Mouse (Mus musculus): ENCODE data around the gene Nudt17. TPM values are rescaled to one million over a fixed set of nuclear protein-coding genes. Genes with fewer than 3 reads are reported as not detected.

Gene Nudt17
- polyA plus RNA-seq, 1 experiment from 2014 or later = 7.1 TPM

DNA sequence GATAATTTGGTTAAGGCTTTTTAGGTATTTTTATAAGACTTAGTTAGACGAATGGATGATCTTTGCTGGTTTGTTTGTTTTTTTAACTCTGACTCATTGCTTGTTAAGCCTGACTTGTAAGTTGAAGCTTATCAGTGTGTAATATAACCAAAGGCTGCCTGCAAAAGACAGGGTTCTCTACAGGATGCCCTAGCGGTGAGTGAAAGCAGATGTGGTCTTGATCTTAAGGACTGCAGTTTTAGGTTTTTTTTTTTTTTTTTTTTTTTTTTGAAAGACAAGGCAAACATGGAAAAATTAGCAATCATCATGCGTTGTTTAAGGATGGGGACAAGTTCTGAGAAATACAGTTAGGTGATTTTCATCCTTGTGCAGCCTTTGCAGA is 21.0 kb upstream of the Nudt17 start:
- no peak overlapping the region for H3K27ac ChIP-seq (replicated peaks)
- H3K4me1 ChIP-seq = peaks cover 52% of the 10 kb centered on the region
- peak overlapping the region; percentile 82 for H3K4me2 ChIP-seq
- peak overlapping the region; percentile 98; the same call in 1 of the 2 replicates for H3K4me3 ChIP-seq
- peaks cover 12% of the 10 kb centered on the region for H3K36me3 ChIP-seq
- H3K9me3 ChIP-seq = no peaks in the 10 kb centered on the region
- no peaks in the 10 kb centered on the region for H3K27me3 ChIP-seq (replicated peaks)
- ATAC-seq (ENCODE audit: extremely low read depth, insufficient number of reproducible peaks, low FRiP score, low TSS enrichment) = no peak
- 44% methylated on average over 3 of the region's 3 CpGs for WGBS
- 0 out of 2 replicates have a peak overlapping the region, but pooled peaks have one; percentile 14 for H3K9ac ChIP-seq

DNA sequence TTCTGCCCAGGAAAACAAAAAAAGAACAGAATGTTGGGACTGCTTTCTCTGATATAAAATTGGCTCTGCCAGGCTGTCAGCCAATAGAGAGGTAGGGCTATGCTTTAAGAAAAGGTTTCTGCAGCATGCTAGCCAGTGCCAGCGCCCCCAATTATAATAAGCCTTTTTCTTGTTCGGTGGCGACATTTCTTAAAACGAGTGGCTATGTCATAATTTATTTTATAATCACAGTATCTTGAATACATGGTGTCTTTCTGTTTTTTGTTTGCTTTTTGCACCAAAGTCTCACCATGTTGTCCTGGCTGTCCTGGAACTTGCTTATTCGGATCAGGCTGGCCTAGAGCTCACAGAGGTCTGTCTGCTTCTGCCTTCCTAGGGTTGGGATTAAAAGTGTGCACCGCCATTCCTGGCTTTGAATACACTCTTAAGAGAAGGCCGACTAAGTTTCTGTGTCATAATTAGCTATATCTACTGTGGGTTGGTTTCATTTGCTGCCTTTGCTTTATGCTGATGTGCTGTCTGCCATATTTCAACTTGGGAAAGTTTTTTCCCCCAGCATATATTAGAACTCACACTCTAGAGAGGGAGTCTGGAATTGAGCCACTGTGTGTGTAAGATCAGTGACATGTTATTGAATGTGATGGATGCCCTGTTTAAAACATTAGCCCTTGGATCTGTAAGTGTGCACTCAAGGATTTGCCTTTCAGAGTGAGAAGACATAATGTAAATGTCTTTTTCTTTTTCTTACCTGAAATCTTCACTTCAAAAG is 20.5 kb upstream of the Nudt17 start:
- Histone ChIP-seq H3K4me1 (peaks cover 46% of the 10 kb centered on the region), H3K27ac (replicated peaks) (peak overlapping the region; percentile 92), H3K27me3 (replicated peaks) (no peaks in the 10 kb centered on the region), H3K4me2 (peak overlapping the region; percentile 82), H3K36me3 (peaks cover 17% of the 10 kb centered on the region), H3K4me3 (peak overlapping the region; percentile 98), H3K9ac (peak overlapping the region; percentile 97), H3K9me3 (no peaks in the 10 kb centered on the region)
- WGBS = 42% methylated on average over 7 of the region's 7 CpGs
- no peak for ATAC-seq (ENCODE audit: extremely low read depth, insufficient number of reproducible peaks, low FRiP score, low TSS enrichment)

DNA sequence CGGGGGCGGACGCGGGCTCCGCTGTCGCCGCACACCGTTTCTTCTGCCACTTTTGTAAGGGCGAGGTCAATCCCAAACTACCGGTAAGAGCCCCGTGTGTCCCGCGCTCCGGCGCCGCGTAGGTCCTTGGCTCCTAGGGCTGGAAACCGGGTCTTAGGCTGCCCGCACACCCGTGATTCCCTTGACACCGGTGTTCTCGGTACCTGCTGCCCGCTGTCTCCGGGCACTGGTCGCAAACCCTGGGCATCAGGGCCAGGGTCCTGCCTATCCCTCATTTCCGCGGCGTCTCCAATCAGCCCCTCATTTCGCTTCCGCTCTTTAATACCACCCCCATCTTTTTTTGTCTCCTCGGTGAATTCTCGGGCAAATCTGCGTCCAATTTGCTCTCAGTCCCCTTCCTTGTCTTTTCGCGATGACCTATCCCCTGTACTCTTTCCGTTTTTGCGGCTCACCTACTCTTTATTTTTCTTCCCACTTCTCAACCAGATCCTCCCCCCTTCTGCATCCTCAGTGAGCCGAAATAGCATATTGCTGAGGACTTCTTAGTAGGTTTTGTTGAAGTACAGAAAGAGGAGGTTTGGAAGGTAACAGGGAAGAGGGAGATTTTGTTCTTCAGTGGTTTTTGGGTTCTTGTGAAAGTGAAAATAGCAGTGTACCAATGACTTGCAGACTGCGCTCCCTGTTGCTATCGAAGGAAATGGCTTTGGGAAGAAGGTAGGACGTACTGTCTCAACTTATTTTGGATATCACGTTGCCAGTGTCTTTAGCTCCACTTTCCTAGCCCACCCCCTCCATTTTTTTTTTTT is 19.7 kb upstream of the Nudt17 start:
- H3K27me3 ChIP-seq (replicated peaks) = no peaks in the 10 kb centered on the region
- ATAC-seq (ENCODE audit: extremely low read depth, insufficient number of reproducible peaks, low FRiP score, low TSS enrichment) = peak; percentile 38; the same call in 1 of the 2 replicates
- H3K4me3 ChIP-seq = peak overlapping the region; percentile 98
- peaks cover 25% of the 10 kb centered on the region for H3K36me3 ChIP-seq
- under 1% methylated on average over 41 of the region's 42 CpGs for WGBS
- H3K4me1 ChIP-seq = peaks cover 43% of the 10 kb centered on the region
- peak overlapping the region; percentile 92 for H3K27ac ChIP-seq (replicated peaks)
- peak overlapping the region; percentile 82 for H3K4me2 ChIP-seq
- H3K9me3 ChIP-seq = no peaks in the 10 kb centered on the region
- H3K9ac ChIP-seq = peak overlapping the region; percentile 97

DNA sequence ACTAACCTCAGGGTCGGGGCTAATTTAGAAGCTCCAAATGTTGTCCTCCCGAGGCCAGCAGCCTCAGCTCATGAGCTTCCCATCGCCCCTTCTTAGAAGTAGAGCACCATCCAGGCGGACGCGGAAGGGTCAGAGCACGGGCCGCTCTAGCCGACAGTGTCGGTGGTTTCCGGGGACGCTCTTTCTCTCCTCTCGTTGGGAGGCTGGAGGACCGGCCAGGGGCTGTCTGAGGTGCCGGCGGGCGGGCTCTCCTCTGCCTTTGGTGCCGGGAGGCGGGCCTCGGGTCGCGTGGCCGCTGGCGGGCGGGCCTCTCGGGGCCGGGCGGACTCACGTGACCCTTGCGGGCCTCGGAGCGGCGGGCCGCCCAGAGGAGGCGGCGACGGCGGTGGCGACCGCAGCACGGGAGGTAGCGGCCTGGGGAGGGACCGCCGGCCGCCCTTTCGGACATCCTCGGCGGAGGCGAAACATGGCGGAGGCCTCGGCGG is 19.0 kb upstream of the Nudt17 start, which contains the start of the genes Polr3c and Rnf115:
Gene Polr3c, minus strand, starts transcription at position 286 of the 485 bp plus-strand sequence.
Gene Rnf115, plus strand, starts transcription at position 322 of the 485 bp plus-strand sequence.
- Histone ChIP-seq H3K9ac (peak within 1 kb of the TSS; percentile 97), H3K4me2 (peak within 1 kb of the TSS; percentile 82), H3K27me3 (replicated peaks) (no peaks in the 10 kb centered on the region), H3K9me3 (no peaks in the 10 kb centered on the region), H3K27ac (replicated peaks) (peak within 1 kb of the TSS; percentile 92), H3K36me3 (peaks cover 29% of the 10 kb centered on the region), H3K4me1 (peaks cover 47% of the 10 kb centered on the region), H3K4me3 (peak within 1 kb of the TSS; percentile 98)
- WGBS = under 1% methylated on average over 51 of the region's 52 CpGs
- peak; percentile 99 for ATAC-seq (ENCODE audit: extremely low read depth, insufficient number of reproducible peaks, low FRiP score, low TSS enrichment)

DNA sequence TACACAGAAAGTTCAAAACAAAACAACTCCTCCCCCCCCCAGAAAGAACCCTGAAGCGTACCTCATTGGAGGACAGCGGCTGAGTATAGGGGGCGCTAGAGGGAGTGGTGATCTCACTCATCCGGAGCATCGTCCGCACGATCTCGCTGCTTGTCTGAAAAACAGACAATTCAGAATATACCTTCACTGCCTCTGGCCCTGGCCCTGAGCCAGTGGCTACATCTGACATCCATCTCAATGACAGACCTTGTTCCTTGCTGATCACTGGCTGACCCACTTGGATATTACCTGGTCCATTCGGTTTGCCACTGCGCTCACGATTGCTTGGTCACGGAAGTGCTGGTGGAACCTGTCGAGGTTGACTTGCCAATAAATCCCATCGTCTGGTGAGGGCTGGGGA is 10.8 kb upstream of the Nudt17 start:
- H3K9ac ChIP-seq = no peak overlapping the region
- peak overlapping the region; percentile 29 for H3K4me2 ChIP-seq
- H3K4me1 ChIP-seq = peaks cover 14% of the 10 kb centered on the region
- WGBS = 38% methylated on average over 14 of the region's 14 CpGs
- H3K27ac ChIP-seq (replicated peaks) = no peak overlapping the region
- no peak for ATAC-seq (ENCODE audit: extremely low read depth, insufficient number of reproducible peaks, low FRiP score, low TSS enrichment)
- H3K4me3 ChIP-seq = no peak overlapping the region
- peaks cover 92% of the 10 kb centered on the region for H3K36me3 ChIP-seq
- no peaks in the 10 kb centered on the region for H3K27me3 ChIP-seq (replicated peaks)
- no peaks in the 10 kb centered on the region for H3K9me3 ChIP-seq

DNA sequence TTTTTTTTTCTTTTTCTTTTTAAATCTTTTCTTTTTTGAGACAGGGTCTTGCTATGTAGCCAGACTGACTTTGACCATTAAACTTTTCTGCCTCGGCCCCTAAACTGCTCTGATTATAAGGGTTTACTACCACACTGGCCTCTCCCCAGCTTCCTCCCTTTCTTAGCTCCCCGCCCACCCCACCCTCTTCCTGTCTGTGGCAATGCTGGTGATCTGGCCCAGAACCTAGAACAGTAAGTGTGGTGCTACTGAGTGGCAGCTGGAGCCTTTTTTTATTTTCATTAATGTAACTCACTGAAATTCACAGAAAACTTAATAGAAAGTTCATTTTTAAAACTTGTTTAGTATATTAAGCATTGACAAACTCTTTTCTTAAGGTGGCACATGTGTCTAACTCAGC is 7.5 kb upstream of the Nudt17 start:
- Histone ChIP-seq H3K27me3 (replicated peaks) (no peaks in the 10 kb centered on the region), H3K4me2 (no peak overlapping the region), H3K27ac (replicated peaks) (no peak overlapping the region), H3K4me3 (no peak overlapping the region), H3K9ac (no peak overlapping the region), H3K9me3 (no peaks in the 10 kb centered on the region), H3K4me1 (0 out of 2 replicates have a peak, but pooled peaks cover 6% of the 10 kb centered on the region), H3K36me3 (peaks cover 92% of the 10 kb centered on the region)
- whole genome bisulfite sequencing = 75% methylated on average over 2 of the region's 2 CpGs
- no peak for ATAC-seq (ENCODE audit: extremely low read depth, insufficient number of reproducible peaks, low FRiP score, low TSS enrichment)

DNA sequence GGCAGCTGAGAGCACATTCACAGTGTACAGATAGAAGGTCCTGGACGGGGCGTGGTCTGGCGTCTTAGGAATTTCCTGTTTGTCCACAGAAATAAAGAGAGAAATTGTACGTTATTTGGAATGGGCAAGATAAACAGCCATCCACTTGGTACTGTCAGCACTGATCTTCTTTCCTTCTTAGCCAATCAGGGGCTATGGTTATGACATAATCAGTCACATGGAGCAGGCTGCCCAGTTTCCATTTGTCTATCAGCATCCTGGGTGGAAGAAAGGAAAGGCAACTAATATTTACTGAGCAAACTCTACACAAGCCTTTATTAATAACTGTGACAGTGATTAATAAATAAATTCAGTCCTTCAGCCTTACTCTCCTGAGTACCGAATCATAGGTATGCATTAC is 5.9 kb upstream of the Nudt17 start:
- no peaks in the 10 kb centered on the region for H3K9me3 ChIP-seq
- H3K4me3 ChIP-seq = no peak overlapping the region
- H3K27ac ChIP-seq (replicated peaks) = no peak overlapping the region
- no peak overlapping the region for H3K4me2 ChIP-seq
- H3K9ac ChIP-seq = no peak overlapping the region
- WGBS = 85% methylated on average over 5 of the region's 5 CpGs
- no peaks in the 10 kb centered on the region for H3K27me3 ChIP-seq (replicated peaks)
- peaks cover 91% of the 10 kb centered on the region for H3K36me3 ChIP-seq
- H3K4me1 ChIP-seq = 0 out of 2 replicates have a peak, but pooled peaks cover 1% of the 10 kb centered on the region
- no peak for ATAC-seq (ENCODE audit: extremely low read depth, insufficient number of reproducible peaks, low FRiP score, low TSS enrichment)

DNA sequence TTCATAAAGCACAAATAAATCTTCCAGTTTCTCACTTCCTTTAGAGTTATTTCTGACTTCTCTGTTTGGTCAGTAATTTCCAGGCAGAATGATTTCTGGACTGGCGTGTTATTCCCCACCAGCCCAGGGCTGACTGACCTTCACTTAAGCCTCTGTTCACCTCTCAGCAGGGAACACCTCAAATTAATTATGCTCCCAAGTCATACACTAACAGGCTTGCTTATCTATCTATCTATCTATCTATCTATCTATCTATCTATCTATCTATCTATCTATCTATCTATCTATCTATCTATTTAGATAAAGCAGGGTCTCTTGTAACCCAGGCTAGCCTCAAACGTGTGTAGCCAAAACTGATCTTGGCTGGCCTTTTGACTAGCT is 312 bp upstream of the Nudt17 start:
- Histone ChIP-seq H3K4me2 (peak overlapping the region; percentile 86), H3K4me1 (peaks cover 10% of the 10 kb centered on the region), H3K27me3 (replicated peaks) (peaks cover 7% of the 10 kb centered on the region; the same call in 1 of the 2 replicates), H3K9me3 (no peaks in the 10 kb centered on the region), H3K27ac (replicated peaks) (no peak overlapping the region), H3K4me3 (peak overlapping the region; percentile 56; the same call in 1 of the 2 replicates), H3K9ac (peak overlapping the region; percentile 83), H3K36me3 (peaks cover 62% of the 10 kb centered on the region)
- 35% methylated on average over 2 of the region's 2 CpGs for WGBS
- no peak for ATAC-seq (ENCODE audit: extremely low read depth, insufficient number of reproducible peaks, low FRiP score, low TSS enrichment)

DNA sequence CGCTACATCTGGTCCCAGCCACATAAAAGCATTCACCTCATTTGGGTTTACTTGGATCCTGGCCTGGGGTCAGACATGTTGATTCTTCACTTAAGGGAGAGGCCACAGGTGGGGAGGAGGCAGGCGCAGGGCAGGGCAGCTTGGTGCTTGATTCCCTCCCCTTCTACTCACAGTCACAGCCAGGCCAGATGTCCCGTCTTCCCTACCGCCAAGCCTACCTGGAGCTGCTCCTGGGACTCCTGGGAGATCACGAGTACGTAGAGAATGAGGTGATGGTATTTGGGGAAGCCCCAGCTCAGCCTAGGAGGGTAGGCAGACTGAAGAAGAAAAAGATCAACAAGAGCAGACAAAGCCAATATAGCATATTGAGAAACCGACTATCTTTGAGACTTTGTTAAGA is 1.4 kb downstream of the Nudt17 start:
- 59% methylated on average over 7 of the region's 7 CpGs for WGBS
- H3K9ac ChIP-seq = no peak overlapping the region
- peaks cover 61% of the 10 kb centered on the region for H3K36me3 ChIP-seq
- H3K4me2 ChIP-seq = no peak overlapping the region
- no peaks in the 10 kb centered on the region for H3K9me3 ChIP-seq
- H3K4me1 ChIP-seq = peaks cover 10% of the 10 kb centered on the region
- H3K4me3 ChIP-seq = no peak overlapping the region
- peaks cover 7% of the 10 kb centered on the region; the same call in 1 of the 2 replicates for H3K27me3 ChIP-seq (replicated peaks)
- H3K27ac ChIP-seq (replicated peaks) = no peak overlapping the region
- ATAC-seq (ENCODE audit: extremely low read depth, insufficient number of reproducible peaks, low FRiP score, low TSS enrichment) = no peak

DNA sequence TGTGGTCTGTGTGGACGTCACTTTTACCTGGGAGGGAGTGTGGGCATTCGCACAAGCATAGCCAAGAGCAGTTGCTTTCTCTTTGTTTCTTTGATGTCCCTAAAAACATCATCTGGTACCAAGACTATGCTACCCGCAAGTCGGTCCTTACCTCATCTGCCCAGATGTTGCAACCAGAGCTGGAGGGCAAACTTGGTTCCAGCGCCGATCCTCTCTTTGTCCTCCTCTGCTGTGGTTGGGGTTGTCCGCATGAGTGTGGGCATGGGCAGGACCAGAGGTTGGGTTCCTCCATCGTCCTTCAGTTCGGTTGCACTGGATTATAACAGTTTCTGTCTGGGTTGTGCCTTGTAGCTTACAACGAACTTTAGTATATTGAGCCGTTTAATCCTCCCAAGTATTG is 2.1 kb downstream of the Nudt17 start:
- Histone ChIP-seq H3K9me3 (no peaks in the 10 kb centered on the region), H3K36me3 (peaks cover 61% of the 10 kb centered on the region), H3K27me3 (replicated peaks) (peaks cover 7% of the 10 kb centered on the region; the same call in 1 of the 2 replicates), H3K9ac (no peak overlapping the region), H3K27ac (replicated peaks) (no peak overlapping the region), H3K4me3 (no peak overlapping the region), H3K4me2 (no peak overlapping the region), H3K4me1 (peaks cover 10% of the 10 kb centered on the region)
- 83% methylated on average over 11 of the region's 11 CpGs for WGBS
- no peak for ATAC-seq (ENCODE audit: extremely low read depth, insufficient number of reproducible peaks, low FRiP score, low TSS enrichment)

DNA sequence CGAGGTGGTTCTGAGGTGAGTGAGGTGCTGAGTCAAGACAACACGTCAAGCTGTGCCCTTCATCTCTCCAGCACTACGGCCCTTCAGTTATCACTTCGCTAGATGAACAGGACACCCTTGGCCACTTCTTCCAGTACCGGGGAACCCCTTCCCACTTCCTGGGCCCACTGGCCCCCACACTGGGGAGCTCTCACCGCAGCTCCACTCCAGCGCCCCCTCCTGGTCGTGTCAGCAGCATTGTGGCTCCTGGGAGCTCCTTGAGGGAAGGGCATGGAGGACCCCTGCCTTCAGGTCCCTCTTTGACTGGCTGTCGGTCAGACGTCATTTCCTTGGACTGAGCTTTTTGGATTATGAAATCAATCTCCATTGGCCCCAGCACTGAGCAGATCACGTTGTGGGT is 3.6 kb downstream of the Nudt17 start:
- peaks cover 7% of the 10 kb centered on the region; the same call in 1 of the 2 replicates for H3K27me3 ChIP-seq (replicated peaks)
- no peaks in the 10 kb centered on the region for H3K9me3 ChIP-seq
- 54% methylated on average over 11 of the region's 11 CpGs for WGBS
- no peak overlapping the region for H3K4me3 ChIP-seq
- peaks cover 10% of the 10 kb centered on the region for H3K4me1 ChIP-seq
- no peak for ATAC-seq (ENCODE audit: extremely low read depth, insufficient number of reproducible peaks, low FRiP score, low TSS enrichment)
- no peak overlapping the region for H3K27ac ChIP-seq (replicated peaks)
- no peak overlapping the region for H3K4me2 ChIP-seq
- H3K36me3 ChIP-seq = peaks cover 61% of the 10 kb centered on the region
- no peak overlapping the region for H3K9ac ChIP-seq
